Mouse (Mus musculus) megakaryocyte progenitor cell, adult 5-6 weeks (primary cell): ENCODE data around the gene Auts2. TPM values are rescaled to one million over a fixed set of nuclear protein-coding genes. Genes with fewer than 3 reads are reported as not detected.

ENCODE experiments used
- ATAC-seq: replicated peaks from 2 replicates; pipeline ENCODE4 v1.8.0; 2016; ENCODE audit warnings: mild to moderate bottlenecking, moderate TSS enrichment, inconsistent platforms; ENCODE audit not compliant: poor library complexity
- total RNA-seq, 2 experiments: library from RNA; stranded (forward) in 1 of 2; stranded (reverse) in 1 of 2; fragments of 157-497, 149-512 nt in 1 of 2; fragments of 200-1000 nt in 1 of 2; gene quantifications; 2 replicates each; pipeline versions ENCODE4 v1.2.3 to v1.2.4; 2015 to 2017

Gene Auts2
- total RNA-seq, 2 experiments from 2014 or later: 3.9 to 15.0 TPM

DNA sequence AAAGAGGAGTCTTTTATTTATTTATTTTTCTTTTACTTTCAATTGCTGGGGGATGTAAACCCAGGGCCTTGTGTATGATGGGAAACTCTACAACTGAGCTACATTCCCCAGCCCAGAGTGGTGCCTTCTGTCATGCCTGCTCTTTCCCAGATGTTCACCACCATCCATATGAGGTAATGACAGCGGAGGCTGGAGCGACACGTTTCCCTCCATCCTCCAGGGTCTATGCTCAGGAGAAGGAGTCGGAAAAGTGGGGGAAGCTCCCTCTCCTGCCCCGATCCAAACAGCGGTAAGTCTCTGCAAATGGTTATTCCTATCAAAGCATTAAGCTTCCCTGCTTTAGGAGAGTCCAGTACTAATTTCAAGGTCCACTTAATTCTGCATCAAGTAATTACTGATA, 768.4 kb downstream of the Auts2 start:
- no peak for ATAC-seq

DNA sequence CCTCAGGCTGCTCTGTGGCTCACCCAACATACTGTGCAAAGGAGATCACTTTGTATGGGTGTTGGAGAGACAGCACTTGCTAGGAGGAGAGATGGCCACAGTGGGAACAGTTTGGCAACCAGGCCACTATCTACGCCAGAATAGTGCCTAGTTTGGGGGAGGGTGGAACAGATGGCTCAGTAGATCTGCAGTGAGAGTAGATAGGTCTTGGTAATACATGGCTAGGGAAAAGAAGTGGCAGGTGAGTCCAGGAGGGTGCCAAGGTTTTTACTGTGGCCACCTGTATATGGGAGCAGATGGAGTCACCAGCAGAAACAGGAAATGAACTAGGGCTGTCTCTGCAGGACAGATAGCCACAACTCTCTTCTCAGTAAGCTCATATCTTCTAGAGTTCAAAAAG, 770.5 kb downstream of the Auts2 start:
- ATAC-seq: no peak

- peak; percentile 26; the same call in 1 of the 2 replicates for ATAC-seq
These were observed 773.9 kb downstream of the Auts2 start for GRCm38 (mm10) chr5:131769273-131769672.

DNA sequence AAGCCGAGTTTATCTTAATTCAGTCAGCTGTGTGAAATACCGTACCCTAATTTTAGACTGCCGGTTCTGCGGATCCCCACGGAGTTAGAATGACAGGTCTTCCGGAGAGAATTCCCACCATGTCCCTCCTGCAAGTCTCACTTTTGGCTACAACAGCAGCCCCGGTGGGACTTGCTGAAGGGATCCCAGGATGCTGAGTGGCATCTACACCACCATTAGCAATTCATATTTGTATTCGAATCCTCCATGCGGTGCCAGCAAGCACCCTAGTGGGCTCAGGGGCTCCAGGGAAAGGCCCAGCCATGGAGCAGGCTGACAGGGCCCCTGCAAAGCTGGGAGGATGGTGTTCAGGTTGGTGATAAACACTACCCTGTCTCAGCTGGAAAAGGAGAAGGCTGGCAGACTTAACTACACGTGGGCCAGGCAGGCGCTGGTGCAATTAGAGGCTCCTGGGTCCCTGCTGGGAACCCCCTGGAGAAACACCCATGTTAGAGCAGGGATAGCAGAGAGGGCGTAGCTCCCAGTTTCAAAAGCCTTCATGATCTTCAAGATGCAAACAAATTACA, 775.4 kb downstream of the Auts2 start:
- ATAC-seq: no peak

- no peak for ATAC-seq
These were observed 776.0 kb downstream of the Auts2 start for GRCm38 (mm10) chr5:131767176-131767575.

DNA sequence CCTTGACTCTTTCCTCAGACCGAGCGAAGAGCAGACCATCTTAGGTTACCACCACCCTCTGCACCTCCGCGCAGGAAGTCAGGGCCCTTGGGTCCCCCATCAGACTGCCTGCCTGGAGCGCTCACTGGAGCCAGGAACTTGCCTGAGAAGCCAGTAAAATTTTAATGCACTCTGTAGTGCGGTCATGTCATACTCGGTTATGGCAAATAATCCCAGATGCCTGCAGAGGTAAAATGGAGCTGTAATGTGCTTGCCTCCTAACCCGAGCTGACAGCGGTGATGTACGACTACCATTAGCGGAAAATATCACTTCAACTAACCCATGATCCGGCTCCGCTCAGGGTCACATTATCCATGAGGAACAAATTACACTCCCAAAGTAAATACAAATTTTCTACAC, 783.7 kb downstream of the Auts2 start:
- no peak for ATAC-seq

GRCm38 (mm10) chr5:131750330-131750729, 792.8 kb downstream of the Auts2 start:
- ATAC-seq: no peak

- no peak for ATAC-seq
These were observed 793.9 kb downstream of the Auts2 start for GRCm38 (mm10) chr5:131749211-131749610.

DNA sequence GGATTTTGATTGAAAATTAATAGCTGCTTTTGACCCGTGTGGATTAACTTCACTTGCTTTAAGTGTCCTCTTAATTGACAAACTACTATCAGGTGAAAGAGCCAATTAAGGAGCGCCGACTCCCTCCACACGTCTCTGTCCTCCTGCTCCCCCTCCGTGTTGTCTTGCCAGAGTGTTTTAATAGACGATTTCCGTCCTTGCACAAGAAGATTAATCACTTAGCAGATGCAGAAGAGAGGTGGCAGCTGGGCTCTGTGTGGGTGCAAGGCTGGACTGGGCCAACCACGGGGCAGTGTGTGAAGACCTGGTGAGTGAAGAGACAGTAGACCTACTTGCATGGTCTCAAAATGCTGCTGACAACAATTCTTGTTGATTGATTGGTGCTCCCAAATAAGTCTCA, 800.1 kb downstream of the Auts2 start:
- ATAC-seq: no peak

DNA sequence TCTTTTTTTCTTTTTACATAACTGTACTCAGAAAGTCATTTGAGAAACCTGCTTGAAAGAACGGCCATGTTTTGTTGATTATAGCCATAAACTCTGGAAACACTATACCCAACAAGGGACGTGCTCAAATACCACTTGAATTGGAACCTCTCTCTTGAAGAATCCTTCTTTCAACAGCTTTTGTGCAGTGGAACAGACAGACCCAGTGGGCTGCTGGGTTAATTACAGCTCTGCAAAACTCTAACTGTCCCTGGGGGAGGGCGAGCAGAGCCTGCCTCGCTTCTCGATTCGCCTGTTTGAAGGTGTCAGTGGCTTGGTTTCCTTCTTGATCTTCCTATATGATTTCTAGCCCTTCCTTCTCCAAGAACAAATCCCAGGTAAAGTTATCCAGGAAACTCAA, 805.7 kb downstream of the Auts2 start:
- no peak for ATAC-seq

DNA sequence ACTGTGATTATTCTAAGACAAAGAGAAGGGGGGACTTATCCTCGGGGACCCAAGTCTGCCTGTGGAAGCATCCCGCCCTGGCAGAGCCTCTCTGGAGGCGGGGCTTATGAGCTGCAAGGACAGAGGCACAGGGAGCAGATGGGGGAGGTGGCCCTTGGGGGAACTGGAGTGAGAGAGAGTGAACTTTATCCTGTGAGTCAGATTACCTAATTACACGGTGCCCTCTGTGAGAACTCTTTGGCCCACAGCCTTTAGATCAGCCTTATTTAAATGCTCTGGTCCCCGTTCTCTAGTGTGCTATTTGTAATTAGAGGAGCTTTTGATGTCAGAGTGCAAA, 809.9 kb downstream of the Auts2 start:
- ATAC-seq: no peak

DNA sequence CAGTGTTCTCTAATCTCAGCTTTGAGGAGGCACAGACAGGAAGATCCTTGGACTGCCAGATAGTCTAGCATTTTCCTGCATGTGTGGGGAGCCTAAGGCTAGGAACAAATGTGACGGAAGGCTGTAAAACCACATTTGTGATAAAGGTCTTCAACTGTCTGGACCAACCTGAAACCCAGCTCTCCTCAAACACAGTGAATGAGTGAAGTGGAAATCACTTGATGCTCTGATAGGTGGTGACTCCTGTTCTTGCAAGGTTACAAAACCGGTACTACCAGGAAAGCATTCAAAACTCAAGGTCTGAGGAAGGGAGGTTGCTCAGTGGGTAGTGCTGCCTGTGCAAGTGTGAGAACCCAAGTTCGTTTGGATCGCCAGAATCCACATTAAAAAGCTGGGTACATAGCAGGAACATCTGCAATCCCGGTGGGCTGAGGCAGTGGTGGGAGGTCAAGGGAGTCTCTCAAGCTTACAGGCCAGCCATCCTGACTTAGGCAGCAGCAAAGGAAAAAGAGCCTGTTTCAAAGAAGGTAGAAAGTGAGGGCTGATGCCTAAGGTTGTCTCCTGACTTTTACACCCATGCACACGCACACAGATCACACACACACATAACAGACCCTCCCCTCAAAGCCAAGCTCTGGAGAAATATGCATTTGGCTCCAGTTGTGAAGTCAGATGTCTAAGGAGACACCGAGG, 810.4 kb downstream of the Auts2 start:
- no peak for ATAC-seq

- no peak for ATAC-seq
These were observed 813.7 kb downstream of the Auts2 start for GRCm38 (mm10) chr5:131729456-131729855.

DNA sequence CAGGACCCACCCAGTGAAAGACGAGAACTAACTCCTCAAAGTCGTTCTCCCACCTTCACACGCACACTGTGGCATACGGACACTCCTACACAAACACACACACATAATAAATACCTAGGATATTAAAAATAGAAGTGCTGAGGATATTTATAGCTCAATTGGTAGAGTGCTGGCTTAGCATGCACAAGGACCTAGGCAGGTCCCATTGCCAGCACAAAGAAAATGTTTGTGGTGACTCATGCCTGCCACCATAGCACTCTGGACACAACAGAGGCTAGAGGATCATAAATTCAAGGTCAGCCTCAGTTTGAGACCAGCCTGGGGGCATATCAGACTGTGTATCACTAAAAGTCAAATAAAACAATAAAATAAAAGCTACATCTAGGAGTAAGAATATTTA, 815.2 kb downstream of the Auts2 start:
- no peak for ATAC-seq

- no peak for ATAC-seq
These were observed 818.6 kb downstream of the Auts2 start for GRCm38 (mm10) chr5:131724508-131724907.

GRCm38 (mm10) chr5:131722791-131723190, 820.4 kb downstream of the Auts2 start:
- no peak for ATAC-seq

- no peak for ATAC-seq
These were observed 820.8 kb downstream of the Auts2 start for GRCm38 (mm10) chr5:131722361-131722760.

GRCm38 (mm10) chr5:131718013-131718412, 825.1 kb downstream of the Auts2 start:
- ATAC-seq: no peak

- ATAC-seq: no peak
These were observed 825.7 kb downstream of the Auts2 start for GRCm38 (mm10) chr5:131717359-131717965.

DNA sequence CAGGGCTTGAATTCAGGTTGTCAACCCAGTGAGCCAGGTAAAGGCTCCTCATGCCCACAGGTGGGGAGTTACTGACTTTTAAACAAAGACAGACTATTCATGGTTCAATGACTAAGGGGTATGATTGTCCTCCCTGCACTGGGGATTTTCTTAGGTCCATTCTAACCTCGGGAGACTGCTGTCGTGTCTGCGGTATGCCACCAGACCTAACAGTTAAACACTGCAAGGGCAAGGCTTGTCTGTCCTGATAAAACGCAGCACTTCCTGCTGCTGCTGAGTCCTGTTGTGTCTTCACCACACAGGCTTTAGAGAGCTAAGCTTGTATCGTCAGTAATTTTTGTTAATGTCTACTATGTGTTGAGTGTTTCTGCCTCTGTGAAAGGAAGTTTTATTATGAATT, 828.2 kb downstream of the Auts2 start:
- peak; percentile 52 for ATAC-seq

DNA sequence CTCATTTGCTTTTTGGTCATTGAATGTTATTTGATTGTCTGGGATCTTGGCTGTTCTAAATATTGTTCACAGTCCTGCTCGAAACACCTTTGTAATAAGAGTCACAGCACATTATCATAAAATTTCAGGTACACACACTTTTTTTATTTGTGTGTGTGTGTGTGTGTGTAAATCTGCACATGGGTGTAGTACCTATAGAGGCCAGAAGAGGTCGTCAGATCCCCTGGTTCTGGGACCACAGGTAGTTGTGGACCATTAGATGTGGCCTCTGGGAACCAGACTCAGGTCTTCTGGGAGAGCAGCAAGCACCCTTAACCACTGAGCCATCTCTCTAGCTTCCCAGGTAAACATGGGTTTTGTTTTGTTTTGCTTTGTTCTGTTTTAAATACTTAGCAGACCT, 830.7 kb downstream of the Auts2 start:
- ATAC-seq: no peak

GRCm38 (mm10) chr5:131711474-131712129, 831.5 kb downstream of the Auts2 start:
- no peak for ATAC-seq
